Mouse (Mus musculus) limb, embryonic 13.5 days (tissue): ENCODE data around the gene Gm6268. TPM values are rescaled to one million over a fixed set of nuclear protein-coding genes. Genes with fewer than 3 reads are reported as not detected.

Experiments
- ATAC-seq: fragments of 200-750 bp; cut with Nextera tagmentation; 2 replicates; pipeline ENCODE4 v1.8.0; 2017; ENCODE audit warnings: low read depth, moderate number of reproducible peaks, moderate TSS enrichment; ENCODE audit not compliant: low FRiP score
- H3K27ac ChIP-seq: fragments of 300-500 bp; sonication (generic); 2 replicates; pipeline ENCODE4 v1.5.1; 2015; ENCODE audit warnings: inconsistent platforms, mild to moderate bottlenecking, moderate library complexity
- H3K27me3 ChIP-seq: fragments of 300-500 bp; sonication (generic); 2 replicates; pipeline ENCODE4 v1.6.1; 2015; ENCODE audit warnings: mild to moderate bottlenecking, inconsistent platforms
- H3K36me3 ChIP-seq: fragments of 300-500 bp; sonication (generic); 2 replicates; pipeline ENCODE4 v1.6.1; 2015; ENCODE audit warnings: inconsistent platforms, mild to moderate bottlenecking, moderate library complexity
- H3K4me1 ChIP-seq: fragments of 300-500 bp; sonication (generic); 2 replicates; pipeline ENCODE4 v1.6.1; 2015; ENCODE audit warnings: inconsistent platforms
- H3K4me2 ChIP-seq: fragments of 300-500 bp; sonication (generic); replicated peaks from 2 replicates; pipeline ENCODE4 v1.6.1; 2015; ENCODE audit warnings: inconsistent platforms, mild to moderate bottlenecking, moderate library complexity
- H3K4me3 ChIP-seq: fragments of 300-500 bp; sonication (generic); 2 replicates; pipeline ENCODE4 v1.5.1; 2015; ENCODE audit warnings: moderate library complexity, mild to moderate bottlenecking, inconsistent platforms
- H3K9ac ChIP-seq: fragments of 300-500 bp; sonication (generic); 2 replicates; pipeline ENCODE4 v1.6.1; 2015; ENCODE audit warnings: mild to moderate bottlenecking, inconsistent platforms
- H3K9me3 ChIP-seq: fragments of 300-500 bp; sonication (generic); 2 replicates; pipeline ENCODE4 v1.6.1; 2016; ENCODE audit warnings: inconsistent platforms
- WGBS: fragments of 180-500 bp; shearing (Covaris S2); methylation state at CpG from one replicate; pipeline ENCODE4 v1.1.7; 2015; 5-methylcytosine and 5-hydroxymethylcytosine counted together
- polyA plus RNA-seq: library from polyadenylated mRNA; unstranded; fragments of >200 nt; fragmentation: Nextera tagmentation; extraction: Ambion mirVana; gene quantifications from 2 replicates; pipeline ENCODE4 v1.2.1, GENCODE M21; 2015

Gene Gm6268
- not detected in 2 replicates for polyA plus RNA-seq

DNA sequence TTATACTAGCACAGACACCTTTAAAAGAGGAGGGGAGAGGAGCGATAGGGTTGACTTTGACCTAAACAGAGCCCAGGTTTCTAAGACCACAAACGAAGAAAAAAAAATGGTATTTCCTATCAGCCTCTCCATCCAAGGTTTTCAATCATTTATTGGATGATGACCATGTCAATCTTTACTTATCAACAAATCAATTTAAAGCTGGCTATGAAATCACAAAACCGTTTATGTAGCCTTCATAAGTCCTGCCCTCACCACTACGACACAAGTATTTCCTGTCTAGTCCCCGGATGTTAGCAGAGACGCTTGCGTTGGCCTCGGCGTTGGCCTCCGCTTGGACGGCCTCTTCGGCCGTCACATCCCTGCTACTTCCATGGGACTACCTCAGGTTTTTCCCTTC lies at the start of gene Gm6268:
Gene Gm6268 (plus strand): TSS at position 301 of the 400 bp plus-strand sequence.
- no peak within 1 kb of the TSS for H3K4me2 ChIP-seq
- WGBS, result 89% methylated on average over 13 of the region's 13 CpGs
- H3K4me1 ChIP-seq, result no peaks in the 10 kb centered on the region
- H3K27ac ChIP-seq, result no peak within 1 kb of the TSS
- H3K9ac ChIP-seq, result no peak within 1 kb of the TSS
- H3K4me3 ChIP-seq, result no peak within 1 kb of the TSS
- H3K27me3 ChIP-seq, result no peaks in the 10 kb centered on the region
- H3K9me3 ChIP-seq, result no peaks in the 10 kb centered on the region
- H3K36me3 ChIP-seq, result no peaks in the 10 kb centered on the region
- no peak for ATAC-seq

DNA sequence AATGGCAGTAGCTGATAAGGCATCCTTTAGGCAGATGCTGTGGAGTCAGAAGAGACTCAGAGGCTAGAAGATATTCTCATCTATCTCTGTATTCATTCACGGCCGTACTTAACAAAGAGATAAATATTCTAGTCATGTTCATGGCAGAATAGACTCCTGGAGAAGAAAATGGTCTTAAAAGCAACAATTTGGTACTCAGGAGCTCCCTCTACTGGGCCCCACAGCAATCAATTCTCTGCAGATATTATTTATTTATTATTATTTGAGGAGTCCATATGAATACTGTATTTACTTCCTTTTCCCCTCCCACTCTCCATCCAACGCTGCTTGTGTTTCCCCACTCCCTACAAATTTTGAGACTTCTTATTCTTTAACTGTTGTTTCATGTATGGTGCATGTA lies 48.6 kb upstream of the Gm6268 start:
- no peaks in the 10 kb centered on the region for H3K4me1 ChIP-seq
- H3K9me3 ChIP-seq, result no peaks in the 10 kb centered on the region
- no peak overlapping the region for H3K27ac ChIP-seq
- no peak for ATAC-seq
- H3K4me2 ChIP-seq, result no peak overlapping the region
- H3K27me3 ChIP-seq, result no peaks in the 10 kb centered on the region; the same call in 1 of the 2 replicates
- no peak overlapping the region for H3K4me3 ChIP-seq
- H3K9ac ChIP-seq, result no peak overlapping the region
- H3K36me3 ChIP-seq, result no peaks in the 10 kb centered on the region
- 71% methylated on average over 3 of the region's 3 CpGs for WGBS

DNA sequence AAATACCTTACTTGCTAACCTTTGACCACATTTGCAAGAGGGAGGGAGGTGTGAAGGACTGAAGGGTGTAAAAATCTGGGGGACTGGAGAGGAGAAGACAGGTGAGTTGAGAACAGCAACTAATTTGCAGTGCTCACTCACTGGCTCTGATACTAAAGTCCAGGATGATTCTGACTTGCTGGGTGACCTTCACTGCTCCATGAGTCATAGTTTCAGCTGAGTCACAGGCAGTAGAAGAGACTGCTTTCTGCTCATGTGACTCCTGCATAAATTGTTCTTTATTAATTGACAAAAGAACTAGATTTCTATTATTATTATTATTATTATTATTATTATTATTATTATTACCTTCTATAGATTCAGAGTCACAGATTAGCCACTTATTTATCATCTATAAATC lies 15.7 kb upstream of the Gm6268 start:
- no peaks in the 10 kb centered on the region for H3K27me3 ChIP-seq
- H3K9me3 ChIP-seq, result no peaks in the 10 kb centered on the region
- H3K9ac ChIP-seq, result no peak overlapping the region
- no peaks in the 10 kb centered on the region for H3K36me3 ChIP-seq
- H3K4me1 ChIP-seq, result no peaks in the 10 kb centered on the region
- no peak overlapping the region for H3K4me2 ChIP-seq
- H3K4me3 ChIP-seq, result no peak overlapping the region
- ATAC-seq, result no peak
- no peak overlapping the region for H3K27ac ChIP-seq

DNA sequence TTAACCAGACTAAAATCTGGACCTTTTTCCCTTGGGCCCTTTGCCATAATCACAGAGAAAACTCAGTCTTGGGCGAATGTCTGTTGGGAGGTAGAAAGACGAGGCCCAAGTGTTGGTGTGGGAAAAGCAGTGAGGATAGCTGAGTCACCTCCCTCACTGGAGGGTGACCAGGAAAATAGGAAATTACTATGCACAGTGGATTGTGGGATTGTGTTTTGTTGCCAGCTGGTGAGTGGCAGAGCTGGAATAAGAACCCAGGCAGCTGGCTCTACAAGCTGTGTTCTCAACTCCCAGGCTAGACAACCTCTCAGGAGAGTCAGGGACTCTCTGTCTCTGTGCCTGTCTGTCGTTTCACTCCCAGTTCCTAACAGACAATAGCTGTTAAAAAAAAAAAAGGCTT lies 11.1 kb upstream of the Gm6268 start:
- Histone ChIP-seq H3K27ac (no peak overlapping the region), H3K4me3 (no peak overlapping the region), H3K9ac (no peak overlapping the region), H3K36me3 (no peaks in the 10 kb centered on the region), H3K27me3 (no peaks in the 10 kb centered on the region), H3K4me1 (no peaks in the 10 kb centered on the region), H3K9me3 (no peaks in the 10 kb centered on the region), H3K4me2 (no peak overlapping the region)
- WGBS, result 56% methylated on average over 3 of the region's 3 CpGs
- no peak for ATAC-seq

DNA sequence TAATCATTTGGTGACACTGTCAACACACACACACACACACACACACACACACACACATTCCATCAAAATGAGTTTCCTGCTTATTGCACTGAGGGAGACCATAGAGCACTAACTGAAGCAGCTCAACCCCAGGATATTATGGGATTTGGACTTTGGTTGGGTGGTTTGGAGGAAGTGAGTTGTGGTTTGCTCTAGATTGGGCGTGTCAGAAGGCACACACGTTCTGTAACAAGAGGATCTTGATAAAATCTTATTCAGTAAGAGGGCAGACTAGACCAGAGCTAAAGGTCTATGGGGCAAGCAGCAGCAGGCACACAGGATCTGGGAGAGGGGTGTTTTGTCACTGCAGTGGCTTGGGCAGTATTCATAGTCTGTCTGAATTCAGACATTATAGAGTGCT lies 10.6 kb upstream of the Gm6268 start:
- no peak for ATAC-seq
- no peak overlapping the region for H3K9ac ChIP-seq
- no peak overlapping the region for H3K4me2 ChIP-seq
- no peak overlapping the region for H3K27ac ChIP-seq
- no peaks in the 10 kb centered on the region for H3K9me3 ChIP-seq
- 48% methylated on average over 2 of the region's 2 CpGs for WGBS
- H3K36me3 ChIP-seq, result no peaks in the 10 kb centered on the region
- no peaks in the 10 kb centered on the region for H3K27me3 ChIP-seq
- no peak overlapping the region for H3K4me3 ChIP-seq
- H3K4me1 ChIP-seq, result no peaks in the 10 kb centered on the region

DNA sequence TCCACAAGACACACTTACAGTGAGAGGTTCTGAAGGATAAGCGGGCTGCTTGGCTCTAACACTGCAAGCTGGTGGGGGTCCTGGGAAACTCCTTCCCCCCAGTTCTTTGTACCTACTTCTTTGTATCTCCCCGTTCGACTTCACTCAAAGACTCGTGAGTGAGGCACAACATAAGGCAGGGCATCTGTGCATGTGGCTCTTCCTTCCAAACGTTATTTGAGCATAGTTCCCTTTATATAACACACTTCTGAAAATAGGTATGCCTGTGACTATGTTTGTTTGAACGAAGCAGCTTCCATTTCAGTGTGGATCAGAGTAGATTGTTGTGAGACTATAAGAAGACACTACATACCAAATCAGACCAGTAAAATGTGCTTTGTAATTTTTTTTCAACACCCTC lies 8.4 kb upstream of the Gm6268 start:
- no peak for ATAC-seq
- Histone ChIP-seq H3K4me2 (no peak overlapping the region), H3K9ac (no peak overlapping the region), H3K27me3 (no peaks in the 10 kb centered on the region), H3K4me3 (no peak overlapping the region), H3K4me1 (no peaks in the 10 kb centered on the region), H3K27ac (no peak overlapping the region), H3K36me3 (no peaks in the 10 kb centered on the region), H3K9me3 (no peaks in the 10 kb centered on the region)
- 81% methylated on average over 6 of the region's 6 CpGs for WGBS

DNA sequence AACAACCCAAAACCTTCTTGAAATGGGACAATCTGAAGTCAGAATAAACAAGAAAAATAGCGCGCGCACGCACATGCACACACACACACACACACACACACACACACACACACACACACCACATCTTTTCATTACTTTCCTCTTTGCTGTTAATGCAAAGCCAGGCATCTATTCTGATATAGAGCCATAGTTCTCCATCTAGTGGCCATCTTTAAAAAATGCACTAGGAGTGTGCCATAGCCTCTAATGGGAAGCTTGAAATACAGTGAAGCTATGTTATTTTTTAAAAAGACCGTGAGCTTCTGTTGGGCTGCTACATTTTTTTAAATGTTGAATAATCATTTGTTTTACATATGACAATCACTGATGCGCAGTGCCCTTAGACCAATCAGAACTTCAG lies 7.8 kb upstream of the Gm6268 start:
- Histone ChIP-seq H3K36me3 (no peaks in the 10 kb centered on the region), H3K9ac (no peak overlapping the region), H3K4me1 (no peaks in the 10 kb centered on the region), H3K4me3 (no peak overlapping the region), H3K4me2 (no peak overlapping the region), H3K27ac (no peak overlapping the region), H3K9me3 (no peaks in the 10 kb centered on the region), H3K27me3 (no peaks in the 10 kb centered on the region)
- ATAC-seq, result no peak
- 49% methylated on average over 6 of the region's 6 CpGs for WGBS

DNA sequence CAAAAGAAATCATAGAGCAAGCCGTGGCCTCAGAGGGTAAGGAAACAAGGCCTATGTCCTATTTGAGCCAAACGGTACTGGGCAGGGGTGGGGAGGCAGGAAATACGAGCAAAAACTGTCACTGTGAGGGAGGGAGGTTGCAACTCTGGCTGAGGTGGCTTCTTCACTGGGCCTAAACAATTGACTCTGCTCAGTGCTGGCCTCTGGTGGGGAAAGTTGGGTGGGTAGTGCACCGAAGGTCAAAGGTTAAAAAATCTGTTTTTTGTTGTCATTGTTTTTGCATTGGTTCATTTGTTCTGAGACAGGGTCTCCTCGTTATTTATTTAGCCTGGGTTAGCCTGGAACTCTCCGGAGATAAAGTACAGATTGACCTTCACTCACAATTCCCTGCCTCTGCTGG lies 1.2 kb downstream of the Gm6268 start:
- no peaks in the 10 kb centered on the region for H3K36me3 ChIP-seq
- no peak overlapping the region for H3K4me3 ChIP-seq
- H3K27me3 ChIP-seq, result no peaks in the 10 kb centered on the region
- H3K4me1 ChIP-seq, result no peaks in the 10 kb centered on the region
- no peak overlapping the region for H3K4me2 ChIP-seq
- H3K9me3 ChIP-seq, result no peaks in the 10 kb centered on the region
- no peak overlapping the region for H3K27ac ChIP-seq
- 60% methylated on average over 6 of the region's 6 CpGs for WGBS
- no peak overlapping the region for H3K9ac ChIP-seq
- no peak for ATAC-seq

DNA sequence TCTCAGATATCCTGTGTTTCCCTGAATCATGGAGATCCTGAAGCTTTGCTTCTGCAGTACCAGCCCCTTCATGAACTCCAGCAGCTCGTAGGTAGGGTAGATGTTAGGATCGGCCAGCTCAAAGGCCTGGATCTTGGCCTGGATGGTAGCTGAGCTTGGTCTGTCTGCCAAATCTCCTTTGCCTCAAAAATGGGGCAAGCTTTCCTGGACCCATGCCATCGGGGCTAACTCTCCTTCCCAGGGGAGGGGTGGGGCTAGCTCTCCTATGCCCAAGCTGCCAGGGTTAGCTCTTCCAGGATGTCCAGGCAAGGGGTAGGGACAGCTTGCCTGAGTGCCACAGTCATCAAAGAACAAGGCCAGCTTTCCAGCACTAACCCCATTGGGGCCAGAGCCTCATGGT lies 18.1 kb downstream of the Gm6268 start:
- H3K4me2 ChIP-seq, result no peak overlapping the region
- no peak overlapping the region for H3K9ac ChIP-seq
- H3K27me3 ChIP-seq, result no peaks in the 10 kb centered on the region
- H3K4me1 ChIP-seq, result no peaks in the 10 kb centered on the region
- no peak for ATAC-seq
- H3K36me3 ChIP-seq, result no peaks in the 10 kb centered on the region
- 77% methylated on average over 3 of the region's 3 CpGs for WGBS
- no peak overlapping the region for H3K27ac ChIP-seq
- H3K9me3 ChIP-seq, result no peaks in the 10 kb centered on the region
- H3K4me3 ChIP-seq, result no peak overlapping the region

DNA sequence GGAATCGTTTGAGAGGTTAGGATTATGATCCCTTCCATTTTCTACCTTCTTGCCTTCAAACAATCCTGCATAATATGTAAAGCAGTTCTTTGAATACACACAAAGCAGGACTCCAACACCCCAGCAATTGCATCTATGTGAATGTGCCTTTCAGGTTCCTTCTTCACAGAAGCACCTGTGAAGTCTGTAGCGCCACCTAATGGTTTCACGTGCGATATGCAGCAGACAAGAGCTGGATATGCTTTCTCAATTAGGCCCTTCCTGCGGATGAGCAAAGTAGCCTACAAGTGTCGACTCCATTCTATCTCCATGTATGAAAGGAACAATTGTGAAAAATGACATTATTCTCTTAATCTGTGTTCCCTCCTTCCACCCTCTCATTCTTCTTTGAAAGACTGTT lies 33.9 kb downstream of the Gm6268 start:
- 46% methylated on average over 6 of the region's 6 CpGs for WGBS
- ATAC-seq, result no peak
- H3K4me2 ChIP-seq, result no peak overlapping the region

DNA sequence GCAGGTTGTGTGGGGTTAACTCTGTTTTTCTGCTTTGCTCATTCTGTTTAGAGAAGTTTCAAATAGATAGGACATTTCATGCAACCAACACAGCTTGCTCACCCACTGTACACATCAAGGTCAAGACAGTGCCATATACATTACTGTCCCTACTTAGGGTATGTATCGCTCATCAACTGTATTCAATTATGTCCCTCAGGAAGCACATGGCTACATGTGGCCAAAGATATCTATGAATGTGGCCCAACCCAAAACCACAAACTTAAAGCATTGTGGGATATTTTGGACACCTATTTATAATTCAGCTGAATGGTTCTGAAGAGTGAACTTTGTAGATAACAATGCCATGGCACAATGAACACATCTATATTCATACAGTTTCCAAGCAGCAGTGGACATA lies 36.9 kb downstream of the Gm6268 start:
- Histone ChIP-seq H3K27me3 (no peaks in the 10 kb centered on the region), H3K9ac (no peak overlapping the region), H3K27ac (no peak overlapping the region), H3K9me3 (no peaks in the 10 kb centered on the region), H3K36me3 (no peaks in the 10 kb centered on the region), H3K4me3 (no peak overlapping the region), H3K4me1 (no peaks in the 10 kb centered on the region), H3K4me2 (no peak overlapping the region)
- 84% methylated on average over 1 of the region's 1 CpGs for WGBS
- no peak for ATAC-seq

More for the DNA sequence above, 33.9 kb downstream of the Gm6268 start:
- Histone ChIP-seq H3K27me3 (no peaks in the 10 kb centered on the region), H3K4me1 (no peaks in the 10 kb centered on the region), H3K36me3 (no peaks in the 10 kb centered on the region), H3K9ac (no peak overlapping the region), H3K4me3 (no peak overlapping the region), H3K9me3 (no peaks in the 10 kb centered on the region), H3K27ac (no peak overlapping the region)
